In genomic region chr14:72141136-72141535, GRCm38 (mm10) we compare ENCODE assay signal across 11 mouse cellular contexts.
"Had no signal": no experiment of that assay in that cellular context is flagged by ENCODE, and none has a peak within 500 bp of the region (broad histone marks: within the 10 kb centered on the region; RNA-seq: fewer than 3 reads in every experiment).

No protein-coding gene starts in this region.

- DNase-seq: kidney, adult 8-10 months; kidney, postnatal 10 days; kidney, postnatal 36 days; layer of hippocampus, postnatal 36 days; liver; lung, adult 18-20 months; lung, postnatal 10 days; lung, postnatal 36 days; thymus, adult 2 months; thymus, postnatal 14 days; thymus, postnatal 4 days had no signal
